Mouse (Mus musculus): ENCODE data around the gene Furin. TPM values are rescaled to one million over a fixed set of nuclear protein-coding genes. Genes with fewer than 3 reads are reported as not detected.

The Furin gene
- polyA plus RNA-seq, 1 experiment from 2014 or later: 13.7 TPM

GRCm38 (mm10) chr7:80410380-80410779 lies 5.1 kb upstream of the Furin start:
- 75% methylated on average over 9 of the region's 9 CpGs for WGBS
- H3K4me2 ChIP-seq: no peak overlapping the region
- no peak overlapping the region for H3K9ac ChIP-seq
- no peak overlapping the region for H3K4me3 ChIP-seq
- no peaks in the 10 kb centered on the region for H3K27me3 ChIP-seq
- no peaks in the 10 kb centered on the region for H3K9me3 ChIP-seq
- H3K4me1 ChIP-seq: peaks cover 3% of the 10 kb centered on the region; the same call in 1 of the 2 replicates
- no peak for ATAC-seq (ENCODE audit: insufficient number of reproducible peaks, low FRiP score, low TSS enrichment, low read depth)
- H3K27ac ChIP-seq: no peak overlapping the region
- no peaks in the 10 kb centered on the region for H3K36me3 ChIP-seq

- no peaks in the 10 kb centered on the region for H3K9me3 ChIP-seq
- 59% methylated on average over 9 of the region's 9 CpGs for WGBS
- no peaks in the 10 kb centered on the region for H3K27me3 ChIP-seq
- no peak overlapping the region for H3K9ac ChIP-seq
- peaks cover 17% of the 10 kb centered on the region for H3K4me1 ChIP-seq
- H3K27ac ChIP-seq: no peak overlapping the region
- ATAC-seq (ENCODE audit: insufficient number of reproducible peaks, low FRiP score, low TSS enrichment, low read depth): no peak
- H3K4me2 ChIP-seq: no peak overlapping the region
- no peaks in the 10 kb centered on the region for H3K36me3 ChIP-seq
- no peak overlapping the region for H3K4me3 ChIP-seq
These were observed 2.5 kb upstream of the Furin start for GRCm38 (mm10) chr7:80407712-80408111.

GRCm38 (mm10) chr7:80406186-80406585 lies 950 bp upstream of the Furin start:
- Histone ChIP-seq H3K4me2 (no peak overlapping the region), H3K9ac (no peak overlapping the region), H3K27me3 (no peaks in the 10 kb centered on the region), H3K4me3 (no peak overlapping the region), H3K9me3 (no peaks in the 10 kb centered on the region), H3K36me3 (no peaks in the 10 kb centered on the region), H3K4me1 (peaks cover 24% of the 10 kb centered on the region), H3K27ac (no peak overlapping the region)
- WGBS: 88% methylated on average over 3 of the region's 3 CpGs
- no peak for ATAC-seq (ENCODE audit: insufficient number of reproducible peaks, low FRiP score, low TSS enrichment, low read depth)

GRCm38 (mm10) chr7:80404101-80404894 lies 938 bp downstream of the Furin start:
- 67% methylated on average over 7 of the region's 7 CpGs for WGBS
- Histone ChIP-seq H3K4me3 (no peak overlapping the region), H3K9ac (no peak overlapping the region), H3K36me3 (no peaks in the 10 kb centered on the region), H3K4me2 (no peak overlapping the region), H3K27ac (peak overlapping the region; percentile 92), H3K27me3 (no peaks in the 10 kb centered on the region), H3K4me1 (peaks cover 38% of the 10 kb centered on the region), H3K9me3 (no peaks in the 10 kb centered on the region)
- no peak for ATAC-seq (ENCODE audit: insufficient number of reproducible peaks, low FRiP score, low TSS enrichment, low read depth)

- ATAC-seq (ENCODE audit: insufficient number of reproducible peaks, low FRiP score, low TSS enrichment, low read depth): no peak
- H3K4me1 ChIP-seq: peaks cover 45% of the 10 kb centered on the region
- H3K4me3 ChIP-seq: peak overlapping the region; percentile 89
- H3K27me3 ChIP-seq: no peaks in the 10 kb centered on the region
- H3K9me3 ChIP-seq: no peaks in the 10 kb centered on the region
- H3K9ac ChIP-seq: no peak overlapping the region
- H3K4me2 ChIP-seq: peak overlapping the region; percentile 62
- H3K27ac ChIP-seq: peak overlapping the region; percentile 92
- H3K36me3 ChIP-seq: no peaks in the 10 kb centered on the region
- 33% methylated on average over 9 of the region's 9 CpGs for WGBS
These were observed 1.7 kb downstream of the Furin start for GRCm38 (mm10) chr7:80403551-80403950.

- H3K4me2 ChIP-seq: peak overlapping the region; percentile 85
- ATAC-seq (ENCODE audit: insufficient number of reproducible peaks, low FRiP score, low TSS enrichment, low read depth): peak; percentile 42
- peaks cover 7% of the 10 kb centered on the region for H3K36me3 ChIP-seq
- peak overlapping the region; percentile 89 for H3K4me3 ChIP-seq
- H3K9me3 ChIP-seq: no peaks in the 10 kb centered on the region
- peaks cover 46% of the 10 kb centered on the region for H3K4me1 ChIP-seq
- H3K9ac ChIP-seq: peak overlapping the region; percentile 95
- under 1% methylated on average over 47 of the region's 92 CpGs for WGBS
- H3K27ac ChIP-seq: peak overlapping the region; percentile 92
- H3K27me3 ChIP-seq: no peaks in the 10 kb centered on the region
These were observed 2.5 kb downstream of the Furin start for GRCm38 (mm10) chr7:80402651-80403321.

GRCm38 (mm10) chr7:80401860-80402641 lies 3.2 kb downstream of the Furin start:
- H3K4me1 ChIP-seq: peaks cover 44% of the 10 kb centered on the region
- under 1% methylated on average over 81 of the region's 102 CpGs for WGBS
- peaks cover 14% of the 10 kb centered on the region for H3K36me3 ChIP-seq
- H3K9ac ChIP-seq: peak overlapping the region; percentile 95
- H3K4me3 ChIP-seq: peak overlapping the region; percentile 89
- no peaks in the 10 kb centered on the region for H3K9me3 ChIP-seq
- peak; percentile 11; the same call in 1 of the 2 replicates for ATAC-seq (ENCODE audit: insufficient number of reproducible peaks, low FRiP score, low TSS enrichment, low read depth)
- peak overlapping the region; percentile 92 for H3K27ac ChIP-seq
- H3K27me3 ChIP-seq: no peaks in the 10 kb centered on the region
- H3K4me2 ChIP-seq: peak overlapping the region; percentile 85

GRCm38 (mm10) chr7:80401041-80401859 lies 4.0 kb downstream of the Furin start:
- H3K27me3 ChIP-seq: no peaks in the 10 kb centered on the region
- H3K4me2 ChIP-seq: peak overlapping the region; percentile 85
- H3K4me3 ChIP-seq: peak overlapping the region; percentile 89
- H3K4me1 ChIP-seq: peaks cover 44% of the 10 kb centered on the region
- H3K9me3 ChIP-seq: no peaks in the 10 kb centered on the region
- H3K36me3 ChIP-seq: peaks cover 21% of the 10 kb centered on the region
- 18% methylated on average over 5 of the region's 5 CpGs for WGBS
- peak overlapping the region; percentile 95 for H3K9ac ChIP-seq
- ATAC-seq (ENCODE audit: insufficient number of reproducible peaks, low FRiP score, low TSS enrichment, low read depth): no peak
- H3K27ac ChIP-seq: peak overlapping the region; percentile 92

GRCm38 (mm10) chr7:80400571-80400970 lies 4.7 kb downstream of the Furin start:
- no peaks in the 10 kb centered on the region for H3K27me3 ChIP-seq
- peaks cover 44% of the 10 kb centered on the region for H3K4me1 ChIP-seq
- peak overlapping the region; percentile 85 for H3K4me2 ChIP-seq
- WGBS: 46% methylated on average over 6 of the region's 6 CpGs
- H3K36me3 ChIP-seq: peaks cover 26% of the 10 kb centered on the region
- H3K27ac ChIP-seq: peak overlapping the region; percentile 92
- ATAC-seq (ENCODE audit: insufficient number of reproducible peaks, low FRiP score, low TSS enrichment, low read depth): no peak
- no peaks in the 10 kb centered on the region for H3K9me3 ChIP-seq
- H3K4me3 ChIP-seq: peak overlapping the region; percentile 89; the same call in 1 of the 2 replicates
- no peak overlapping the region for H3K9ac ChIP-seq

GRCm38 (mm10) chr7:80400099-80400498 lies 5.1 kb downstream of the Furin start:
- WGBS: 42% methylated on average over 5 of the region's 5 CpGs
- Histone ChIP-seq H3K27ac (peak overlapping the region; percentile 92), H3K4me1 (peaks cover 44% of the 10 kb centered on the region), H3K27me3 (no peaks in the 10 kb centered on the region), H3K9ac (no peak overlapping the region), H3K36me3 (peaks cover 31% of the 10 kb centered on the region), H3K4me3 (no peak overlapping the region), H3K4me2 (peak overlapping the region; percentile 85), H3K9me3 (no peaks in the 10 kb centered on the region)
- ATAC-seq (ENCODE audit: insufficient number of reproducible peaks, low FRiP score, low TSS enrichment, low read depth): no peak
